Mouse (Mus musculus) telencephalon, adult 2 months (tissue): ENCODE measurements at regions not wholly inside any gene's neighbourhood (a gene's known extent, or its start where the extent isn't known, plus 50 kb on each side); places are given as distances from the start of the nearest gene placed in this dataset.

Experiments used
- DNase-seq: peaks from one replicate; pipeline ENCODE4 v3.0.0-alpha.2; 2011; ENCODE audit warnings: low read depth, low spot score

DNA sequence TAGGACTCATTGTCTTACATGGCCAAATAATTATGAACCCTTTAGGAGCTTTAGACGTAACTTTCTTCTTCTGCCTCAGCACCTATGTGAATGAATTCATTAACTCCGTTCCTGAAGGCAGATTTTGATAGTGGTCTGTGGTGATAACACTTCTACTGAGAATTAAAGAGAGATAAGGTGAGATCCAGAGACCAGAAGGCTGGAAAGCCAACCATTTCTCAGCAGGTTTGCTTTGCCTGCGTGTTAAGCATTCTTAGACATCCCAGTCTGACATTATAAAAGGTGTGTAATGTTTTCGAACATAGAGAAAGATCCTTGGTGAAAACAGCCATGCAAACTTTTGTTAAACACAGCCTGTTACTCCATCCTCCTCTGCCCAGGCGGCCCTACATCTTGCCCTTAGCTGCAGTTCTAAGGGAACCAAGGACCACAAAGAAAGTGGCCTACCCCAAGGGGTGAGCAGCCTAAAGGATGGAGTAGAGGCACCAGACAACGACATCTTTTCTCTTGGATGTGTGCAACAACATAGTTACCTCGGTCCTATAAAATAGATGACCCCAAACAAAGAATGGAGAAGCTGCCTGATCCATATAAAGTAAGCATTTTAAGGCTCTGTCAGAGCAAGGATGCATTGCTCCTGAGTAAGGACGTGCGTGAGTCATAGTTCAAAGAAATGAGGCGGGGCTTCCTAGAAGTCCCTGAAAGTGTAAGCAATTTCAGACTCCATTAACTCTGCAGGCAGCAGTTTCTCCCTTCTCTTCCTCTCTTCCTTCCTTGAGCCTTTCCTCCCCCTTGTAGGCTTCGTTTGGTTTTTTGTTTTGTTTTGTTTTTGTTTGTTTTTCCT lies 55.1 kb upstream of the Xpr1 start:
- no peak for DNase-seq

DNA sequence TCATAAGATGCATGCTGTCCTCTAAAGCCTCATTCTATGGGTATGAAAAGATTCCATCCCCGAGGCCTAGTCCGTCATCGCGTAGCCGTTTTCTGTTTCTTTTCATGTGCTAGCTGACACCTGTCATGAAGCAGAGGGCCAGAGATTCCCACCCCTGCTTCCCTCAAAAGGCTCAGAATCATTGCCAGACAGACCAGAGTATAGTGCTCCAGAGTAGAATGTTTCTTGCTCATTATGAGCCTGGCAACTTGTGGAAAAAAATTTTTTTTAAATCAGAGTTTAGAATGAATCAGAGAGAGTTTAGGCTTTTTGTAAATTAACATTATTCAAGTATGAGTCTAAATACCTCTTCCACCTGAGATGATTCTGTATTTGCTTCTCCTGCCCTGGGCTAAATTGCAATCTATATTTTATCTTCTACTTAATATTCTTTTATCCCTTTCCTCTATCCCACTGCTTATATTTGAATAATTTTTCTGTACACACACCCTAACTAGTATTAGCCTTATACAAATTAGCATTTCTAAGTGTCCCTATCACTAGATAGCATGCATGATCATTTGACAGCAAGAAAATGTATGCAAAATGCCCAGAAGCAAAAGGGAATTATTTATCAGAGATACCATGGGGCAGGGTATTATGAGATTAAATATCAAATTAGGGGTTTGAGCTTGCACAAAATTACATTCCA lies 55.9 kb upstream of the Xpr1 start:
- DNase-seq = no peak

DNA sequence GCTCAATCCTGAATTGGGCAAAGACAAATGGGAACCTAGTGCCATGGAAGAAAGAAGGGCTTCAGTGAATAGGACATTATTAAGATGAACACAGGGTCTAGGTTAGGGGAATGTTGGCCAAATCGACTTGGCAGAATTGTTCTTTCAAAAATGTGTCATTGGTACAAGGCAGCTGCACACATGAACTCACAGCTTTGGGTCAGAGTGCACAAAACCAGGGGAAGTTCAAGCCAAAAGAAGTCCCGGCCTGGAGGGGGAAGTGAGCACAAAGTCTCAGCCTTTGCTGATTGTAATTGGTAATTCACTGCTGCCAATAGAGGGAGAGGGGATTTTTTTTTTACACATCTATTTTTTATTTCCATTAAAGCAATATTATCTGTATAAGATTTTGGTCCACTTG lies 57.8 kb upstream of the Xpr1 start:
- DNase-seq = no peak

DNA sequence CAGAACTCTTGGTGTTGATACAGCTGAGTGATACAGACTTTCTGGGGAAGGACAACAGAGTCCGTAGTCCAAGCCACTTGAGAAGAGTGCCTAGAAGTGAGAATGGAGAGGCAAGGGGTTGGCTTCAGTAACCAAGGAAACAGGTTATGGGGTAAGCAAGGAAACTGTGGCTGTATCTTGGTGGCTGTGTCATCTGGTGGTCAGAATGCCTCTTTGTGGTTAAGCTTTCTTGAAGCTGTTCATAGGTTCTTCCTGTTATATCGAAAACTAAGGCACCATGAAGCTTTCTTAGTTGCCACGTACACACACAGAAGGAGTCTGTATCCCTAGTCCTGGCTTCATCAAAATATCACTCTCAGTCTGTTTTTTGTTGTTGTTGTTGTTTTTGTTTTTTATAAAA lies 59.0 kb upstream of the Xpr1 start:
- DNase-seq = no peak

DNA sequence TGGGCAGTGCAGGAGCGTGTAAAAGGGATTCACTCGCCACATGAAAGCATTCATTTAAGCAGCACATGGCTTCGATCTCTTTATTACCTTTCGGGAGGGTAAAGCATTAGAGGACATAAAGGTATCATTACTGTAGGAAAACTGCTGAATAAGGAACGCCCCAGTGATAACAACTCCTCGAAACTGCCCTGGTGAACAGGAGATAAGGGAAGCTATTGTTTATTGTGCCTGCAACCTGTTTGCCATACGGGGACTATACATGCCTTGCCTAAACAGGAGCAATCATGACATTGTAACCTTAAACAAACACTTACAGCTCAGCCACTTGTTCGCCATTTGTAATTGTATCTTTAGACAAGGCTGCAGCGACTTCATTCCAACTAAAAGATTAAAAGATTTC lies 64.9 kb upstream of the Xpr1 start:
- no peak for DNase-seq

DNA sequence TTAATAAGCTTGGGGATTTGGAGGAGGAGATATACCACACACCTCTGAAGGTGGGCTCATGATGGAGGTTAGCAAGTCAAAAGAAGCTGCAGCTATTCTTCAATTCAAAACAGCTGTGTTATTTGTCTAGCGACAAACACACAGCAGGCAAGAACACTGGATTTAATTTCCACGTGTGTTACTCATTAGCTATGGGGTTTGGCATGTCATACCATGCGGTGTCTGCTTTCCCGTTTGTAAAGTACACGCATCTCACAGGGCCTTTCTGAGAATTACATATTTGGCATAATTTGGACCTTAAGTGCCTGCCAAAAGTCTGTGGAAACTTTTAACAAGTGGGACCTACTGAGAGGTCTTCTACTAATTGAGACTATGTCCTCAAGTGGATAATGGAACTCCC lies 65.5 kb upstream of the Xpr1 start:
- no peak for DNase-seq

DNA sequence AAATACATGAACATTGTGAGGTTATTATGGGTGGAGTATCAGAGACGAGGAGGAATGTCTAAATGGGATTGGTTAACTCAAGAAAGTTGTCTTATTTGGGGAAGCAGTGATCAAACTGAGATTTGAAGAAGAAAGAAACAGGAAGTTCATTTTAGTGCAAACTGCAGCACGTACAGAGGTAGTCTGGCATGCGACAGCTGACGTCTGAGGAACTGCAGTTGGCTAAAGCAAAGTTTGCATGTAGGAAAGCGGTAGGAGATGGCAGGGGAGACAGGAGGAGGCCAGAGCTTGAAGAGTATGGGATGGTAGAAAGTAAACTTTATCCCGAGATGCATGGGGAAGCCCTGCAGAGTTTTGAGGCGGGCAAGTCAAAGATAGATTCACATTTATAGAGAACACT lies 66.5 kb upstream of the Xpr1 start:
- DNase-seq = no peak

DNA sequence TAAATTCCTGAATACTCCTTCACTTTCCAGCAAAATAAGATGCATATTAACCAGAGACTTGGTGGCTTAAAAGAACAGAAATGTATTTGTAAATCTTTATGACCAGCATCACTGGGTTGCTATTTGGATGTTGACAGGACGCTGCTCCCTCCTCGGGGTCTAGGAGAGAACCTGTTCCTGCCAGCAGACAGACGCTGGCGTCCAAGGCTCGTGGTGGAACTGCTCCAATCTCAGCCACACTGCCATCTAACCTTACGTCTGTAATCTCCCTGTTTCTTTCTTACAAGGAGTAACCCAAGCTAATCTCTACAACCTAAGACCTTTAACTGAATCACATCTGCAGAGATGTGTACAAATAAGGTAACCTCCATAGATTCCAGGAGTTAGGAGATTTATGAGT lies 70.1 kb upstream of the Acbd6 start:
- DNase-seq = no peak

DNA sequence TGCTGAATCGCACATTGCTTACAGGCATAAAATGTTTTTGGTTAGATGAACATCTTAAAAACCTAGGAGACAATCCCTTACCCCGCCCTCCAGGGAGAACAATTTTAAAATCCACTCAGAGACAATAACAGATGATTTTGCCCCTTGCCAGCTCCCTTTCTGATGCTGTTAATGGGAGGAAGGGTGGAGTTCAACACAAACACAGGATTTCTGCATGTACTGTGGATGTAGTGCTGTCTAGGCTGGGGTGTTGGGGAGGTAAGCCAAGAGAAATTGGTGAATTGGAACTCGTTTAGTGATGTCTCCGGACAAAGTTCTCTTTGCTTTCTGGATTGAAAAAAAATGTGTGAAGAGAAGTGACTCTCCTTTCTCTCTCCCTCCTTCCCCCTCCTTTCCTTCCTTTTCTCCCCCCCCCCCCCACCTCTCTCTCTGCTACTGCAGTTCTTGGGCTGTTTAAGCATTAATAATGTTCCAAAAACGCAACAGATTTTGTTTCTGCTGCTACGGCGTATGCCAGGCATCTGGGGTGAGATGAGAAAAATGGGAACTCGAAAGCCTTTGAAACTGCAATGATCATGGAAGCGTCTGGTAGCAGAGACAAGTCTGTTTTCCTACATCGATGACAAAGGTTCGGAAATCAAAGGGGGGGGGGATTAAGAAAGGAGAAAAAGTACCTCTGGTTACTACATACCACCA lies 68.8 kb upstream of the Acbd6 start:
- no peak for DNase-seq

DNA sequence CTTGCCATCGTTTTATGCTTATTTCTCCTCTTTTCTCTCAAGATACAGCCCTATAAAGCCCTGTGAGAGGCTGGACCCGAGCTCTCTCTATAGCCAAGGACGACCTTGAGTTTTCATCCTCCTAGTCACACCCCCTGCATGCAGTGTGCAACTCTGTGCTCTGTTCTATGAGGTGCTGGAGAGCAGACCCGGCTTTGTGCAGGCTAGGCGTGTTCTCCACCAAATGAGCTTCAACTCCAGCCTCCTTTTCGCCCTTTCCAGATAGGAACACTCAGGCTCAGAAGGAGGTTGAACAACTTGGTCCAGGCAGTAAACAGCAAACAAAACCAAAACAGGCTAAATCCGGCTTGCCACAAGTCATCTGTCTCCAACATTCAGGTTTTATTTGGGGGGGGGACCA lies 67.8 kb upstream of the Acbd6 start:
- no peak for DNase-seq

DNA sequence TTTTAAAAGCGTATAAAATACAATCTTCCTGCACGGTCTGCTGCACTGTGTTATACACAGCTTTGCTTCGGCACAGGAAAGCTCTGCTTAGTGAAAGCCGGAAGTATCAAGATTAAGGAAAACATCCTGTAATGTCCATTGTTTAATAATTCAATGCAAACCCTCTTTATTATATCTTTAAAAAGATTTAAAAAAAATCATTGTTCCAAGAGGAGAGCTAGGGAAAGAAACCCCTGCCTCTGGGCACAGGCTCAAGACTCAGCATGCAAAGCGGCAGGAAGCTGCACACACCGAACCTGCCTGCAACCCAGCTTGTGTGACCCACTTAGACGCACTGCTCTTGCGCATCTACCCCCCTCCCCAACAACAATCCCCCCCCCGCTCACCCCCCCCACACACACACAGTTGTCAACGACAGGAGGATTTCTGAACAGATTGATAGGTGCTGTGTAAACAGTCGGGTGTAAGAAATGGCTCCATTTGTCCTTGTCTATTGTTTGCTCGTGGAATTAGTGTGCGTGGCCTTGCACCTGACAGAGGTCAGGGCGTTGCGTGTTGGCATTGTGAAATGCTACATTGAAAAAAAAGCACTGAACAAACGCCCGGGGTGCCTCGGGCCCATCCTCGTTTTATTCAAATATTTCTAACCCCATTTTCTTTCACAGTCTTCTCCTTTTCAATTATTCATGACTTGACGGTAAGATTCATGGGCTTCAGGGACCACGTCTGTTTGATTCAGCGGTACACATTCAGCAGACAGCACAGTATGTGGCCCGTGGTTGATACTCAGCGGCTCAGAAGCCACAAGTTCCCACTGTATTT lies 66.5 kb upstream of the Acbd6 start:
- DNase-seq = no peak

DNA sequence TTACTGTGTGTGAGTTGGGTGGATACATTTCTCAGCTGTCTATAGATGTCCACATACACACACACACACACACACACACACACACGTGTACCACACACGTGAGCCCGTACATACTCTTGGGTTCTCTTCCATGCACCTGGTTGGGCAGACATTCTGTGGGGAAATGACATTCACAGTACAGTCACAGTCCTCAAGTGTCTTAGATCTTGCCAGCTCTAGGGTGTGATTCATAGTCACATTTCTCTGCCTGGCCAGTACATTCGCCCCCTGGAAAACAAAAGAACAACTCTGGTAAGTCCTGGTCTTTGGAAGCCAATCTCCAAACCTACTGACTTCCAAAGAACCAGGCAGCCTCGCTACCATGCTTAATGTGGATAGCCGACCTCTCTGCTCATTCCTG lies 64.6 kb upstream of the Acbd6 start:
- DNase-seq = no peak

DNA sequence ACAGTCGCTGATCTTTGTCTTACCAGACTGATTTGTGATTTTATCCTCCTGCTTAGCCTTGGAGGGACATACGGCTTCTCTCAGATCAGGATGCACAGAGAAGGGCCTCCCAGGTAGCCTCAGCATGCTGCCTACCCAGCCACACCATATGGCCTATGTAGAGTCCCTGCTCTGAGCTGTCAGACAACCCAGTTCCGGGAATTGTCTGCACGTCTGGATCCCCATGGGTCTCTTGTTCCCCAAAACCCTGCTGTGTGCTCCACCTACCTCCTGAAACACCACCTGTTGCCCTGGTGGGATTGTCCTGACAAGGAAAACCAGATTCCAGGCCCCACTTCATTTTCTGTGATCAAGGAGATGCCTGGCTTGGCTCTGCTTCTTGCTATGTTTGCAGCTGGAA lies 64.1 kb upstream of the Acbd6 start:
- no peak for DNase-seq

DNA sequence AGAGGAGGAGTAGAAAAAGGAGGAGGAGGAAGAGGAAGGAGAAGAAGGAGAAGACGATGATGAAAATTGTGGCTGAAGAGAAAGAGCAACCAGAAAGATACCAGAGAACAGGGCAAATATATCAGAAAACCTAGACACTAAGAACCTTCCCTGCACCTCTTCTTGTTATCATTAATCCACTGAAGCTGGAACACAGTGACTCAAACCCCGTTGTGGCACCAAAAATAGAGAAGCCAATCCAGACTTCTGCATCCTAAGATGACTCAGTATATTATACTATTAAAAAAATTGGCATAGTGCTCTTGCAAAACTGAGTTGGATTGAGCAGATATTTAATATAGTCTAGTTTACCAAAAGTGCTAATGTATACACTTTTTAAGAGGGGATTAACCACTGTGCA lies 63.6 kb upstream of the Acbd6 start:
- peak; percentile 49 for DNase-seq

DNA sequence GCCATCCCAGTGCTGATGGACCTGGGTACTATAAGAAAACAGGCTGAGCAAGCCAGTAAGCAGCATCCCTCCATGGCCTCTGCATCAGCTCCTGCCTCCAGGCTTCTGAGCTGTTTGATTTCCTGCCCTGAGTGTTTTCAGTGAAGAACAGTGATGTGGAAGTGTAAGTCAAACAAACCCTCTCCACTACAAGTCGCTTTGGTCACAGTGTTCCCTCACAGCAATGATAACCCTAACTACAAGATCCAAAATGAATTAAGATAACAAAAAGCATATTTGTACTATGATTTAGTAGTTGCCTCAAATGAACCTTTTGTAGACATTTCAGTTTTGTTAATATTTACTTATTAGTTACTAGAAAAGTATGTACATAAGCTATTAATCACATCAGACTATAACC lies 58.2 kb upstream of the Acbd6 start:
- no peak for DNase-seq

DNA sequence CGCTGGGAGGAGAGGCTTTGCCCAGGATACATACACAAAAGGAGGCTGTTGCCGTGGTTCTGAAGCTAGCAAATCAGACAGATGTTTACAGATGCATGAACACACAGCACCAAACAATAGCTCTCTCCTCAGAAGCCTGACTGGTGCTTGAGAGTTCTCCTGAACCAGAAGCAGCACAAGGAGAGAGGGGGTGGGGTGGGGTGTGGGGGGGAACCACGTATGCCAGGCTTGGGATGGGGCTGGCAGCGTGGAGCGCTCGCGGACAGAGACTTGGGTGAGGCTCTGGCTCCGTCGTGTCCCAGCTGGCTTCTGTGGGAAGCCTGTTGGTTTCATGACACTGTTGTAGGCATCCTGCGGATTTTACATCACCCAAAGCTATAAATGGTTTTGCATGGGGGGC lies 55.1 kb upstream of the Acbd6 start:
- no peak for DNase-seq

DNA sequence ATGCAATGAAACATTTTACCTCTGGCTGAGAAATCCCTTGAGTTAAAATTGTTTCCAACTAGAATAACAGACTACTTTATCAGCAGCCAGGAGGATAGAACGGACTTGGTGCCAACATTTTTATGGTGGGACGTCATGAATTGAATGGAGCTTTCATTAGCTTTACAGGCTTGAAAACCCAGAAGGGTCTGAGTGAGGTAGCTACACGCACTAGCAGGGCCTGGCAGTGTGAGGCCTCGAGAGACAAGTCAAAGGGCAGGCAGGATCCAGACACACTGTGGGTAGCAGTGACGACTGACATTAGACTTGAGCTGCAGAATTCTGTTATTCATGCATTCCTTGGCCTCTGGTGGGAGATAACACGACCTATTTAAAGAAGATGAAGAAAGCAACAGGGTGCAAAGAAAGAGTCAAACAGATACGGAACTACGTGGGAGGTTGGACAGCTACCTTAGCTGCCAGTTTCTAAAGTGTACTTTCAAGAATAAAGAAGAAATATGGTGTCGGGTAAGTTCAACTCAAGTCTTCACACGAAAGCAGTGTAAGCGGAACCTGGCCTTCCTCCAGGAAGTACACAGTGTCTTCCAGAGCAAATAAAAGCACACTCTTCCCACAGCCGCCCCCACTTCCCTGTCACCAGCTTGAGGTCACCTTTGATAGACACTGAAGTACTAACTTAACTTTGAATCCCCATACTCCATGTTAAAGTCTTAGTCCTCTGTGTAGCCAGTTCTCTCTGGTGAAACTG lies 53.2 kb upstream of the Acbd6 start:
- DNase-seq = no peak

DNA sequence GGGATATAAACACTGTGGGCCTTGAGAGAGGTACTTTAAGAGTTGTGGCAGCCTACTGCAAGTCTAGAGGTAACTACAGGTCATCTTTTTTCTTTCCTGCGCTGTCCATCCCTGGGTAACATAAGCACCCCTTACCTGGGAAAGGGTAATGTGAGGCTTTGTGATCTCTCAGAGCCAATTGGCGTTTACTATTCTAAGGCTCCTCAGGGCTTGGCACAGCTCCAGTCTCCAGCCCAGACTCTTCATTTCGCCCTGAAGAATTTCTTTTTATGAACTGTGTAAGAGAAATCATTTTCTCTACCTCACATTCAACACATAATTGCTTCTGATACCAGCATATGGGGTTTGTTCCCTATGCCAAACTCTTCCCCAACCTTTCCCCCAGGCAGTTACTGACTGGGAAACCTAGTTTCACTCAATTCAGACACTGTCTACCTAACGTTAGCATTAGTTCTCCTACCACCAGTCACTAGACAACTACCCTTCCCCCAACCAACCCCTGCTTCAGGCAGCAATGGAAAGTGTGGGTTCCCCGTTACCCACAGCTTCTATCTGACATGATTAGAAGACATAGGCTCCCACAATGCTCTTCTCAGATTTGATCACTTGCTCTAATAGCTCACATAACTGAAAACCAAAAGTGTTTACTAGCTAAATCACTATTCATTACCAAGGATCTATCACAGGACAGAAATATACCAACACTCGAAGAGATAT lies 52.4 kb upstream of the Acbd6 start:
- DNase-seq = no peak
